In genomic region chr12:70579328-70579905, GRCm38 (mm10) we compare ENCODE assay signal across 15 mouse cellular contexts.
A peak's percentile ranks its signal among the peaks of the same experiment; 100 is the strongest.
DNase-seq lines count a peak whose midpoint lies in the region; ATAC-seq lines count a peak whose summit lies in the region.
"Had no signal": no experiment of that assay in that cellular context is flagged by ENCODE, and none has a peak within 500 bp of the region (broad histone marks: within the 10 kb centered on the region; RNA-seq: fewer than 3 reads in every experiment).

No protein-coding gene starts in this region.

- H3K4me3 ChIP-seq in heart, embryonic 11.5 days (ENCODE audit: low read depth, low read length): no peak overlapping the region
- no peak overlapping the region for H3K4me3 ChIP-seq in midbrain, embryonic 10.5 days
- H3K4me3 ChIP-seq in midbrain, embryonic 16.5 days (ENCODE audit: low read depth, low read length): no peak overlapping the region
- H3K4me3 ChIP-seq: embryonic facial prominence, embryonic 15.5 days; forebrain, embryonic 15.5 days; heart, embryonic 10.5 days; liver, embryonic 12.5 days had no signal

- no peak overlapping the region for H3K4me2 ChIP-seq in heart, embryonic 11.5 days
- no peak overlapping the region for H3K4me2 ChIP-seq in midbrain, embryonic 16.5 days (ENCODE audit: low read length)
- H3K4me2 ChIP-seq: embryonic facial prominence, embryonic 15.5 days; forebrain, embryonic 15.5 days; liver, embryonic 12.5 days had no signal

- H3K27ac ChIP-seq in heart, embryonic 11.5 days (ENCODE audit: low read depth, low read length): no peak overlapping the region
- H3K27ac ChIP-seq in midbrain, embryonic 10.5 days (replicated peaks): no peak overlapping the region
- no peak overlapping the region for H3K27ac ChIP-seq in midbrain, embryonic 16.5 days (ENCODE audit: low read length)
- H3K27ac ChIP-seq: embryonic facial prominence, embryonic 15.5 days; forebrain, embryonic 15.5 days; heart, embryonic 10.5 days; liver, embryonic 12.5 days had no signal

- peaks cover 3% of the 10 kb centered on the region; the same call in 1 of the 2 replicates for H3K9me3 ChIP-seq in heart, embryonic 11.5 days (replicated peaks; ENCODE audit: control insufficient read depth, low read length)
- H3K9me3 ChIP-seq in midbrain, embryonic 10.5 days (replicated peaks): peaks cover 6% of the 10 kb centered on the region; the same call in 1 of the 2 replicates
- no peaks in the 10 kb centered on the region for H3K9me3 ChIP-seq in midbrain, embryonic 16.5 days (replicated peaks; ENCODE audit: control insufficient read depth, low read length, poor library complexity, severe bottlenecking)
- H3K9me3 ChIP-seq: embryonic facial prominence, embryonic 15.5 days; liver, embryonic 12.5 days had no signal

- H3K36me3 ChIP-seq in heart, embryonic 11.5 days (ENCODE audit: control insufficient read depth, insufficient read depth, low read length): no peaks in the 10 kb centered on the region
- no peaks in the 10 kb centered on the region for H3K36me3 ChIP-seq in midbrain, embryonic 10.5 days
- no peaks in the 10 kb centered on the region for H3K36me3 ChIP-seq in midbrain, embryonic 16.5 days (ENCODE audit: control insufficient read depth, insufficient read depth, low read length)
- H3K36me3 ChIP-seq: embryonic facial prominence, embryonic 15.5 days; forebrain, embryonic 15.5 days; liver, embryonic 12.5 days had no signal

- ATAC-seq in heart, embryonic 11.5 days (replicated peaks; ENCODE audit: insufficient number of reproducible peaks, low FRiP score, low TSS enrichment): no peak
- ATAC-seq in midbrain, embryonic 16.5 days: no peak
- ATAC-seq in erythroid progenitor cell, adult 5-6 weeks (replicated peaks; ENCODE audit: low FRiP score, poor library complexity, severe bottlenecking): no peak
- ATAC-seq: forebrain, embryonic 15.5 days; liver, embryonic 12.5 days had no signal

- peak; percentile 93 for DNase-seq in heart, adult 11 months
- DNase-seq in midbrain, embryonic 10.5 days (ENCODE audit: low spot score): peak; percentile 16
- peak; percentile 91 for DNase-seq in cerebellum, adult 9-10 months
- DNase-seq in skeletal muscle tissue, adult 2 months (ENCODE audit: low read depth, low spot score): peak; percentile 85
- no peak for DNase-seq in T-cell, adult 2 months (ENCODE audit: low spot score)
- DNase-seq: kidney, postnatal 10 days; right cerebral cortex, postnatal 4 days; thymus, adult 2 months had no signal

- no peak overlapping the region for H3K9ac ChIP-seq in heart, embryonic 11.5 days (ENCODE audit: low read depth, low read length)
- H3K9ac ChIP-seq in midbrain, embryonic 16.5 days (ENCODE audit: low read depth, low read length): no peak overlapping the region
- H3K9ac ChIP-seq: embryonic facial prominence, embryonic 15.5 days; forebrain, embryonic 15.5 days; liver, embryonic 12.5 days had no signal

- H3K4me1 ChIP-seq in heart, embryonic 11.5 days (ENCODE audit: control insufficient read depth, insufficient read depth, low read length): no peaks in the 10 kb centered on the region
- H3K4me1 ChIP-seq in midbrain, embryonic 10.5 days: peaks cover 24% of the 10 kb centered on the region
- no peaks in the 10 kb centered on the region for H3K4me1 ChIP-seq in midbrain, embryonic 16.5 days (ENCODE audit: control insufficient read depth, insufficient read depth, low read length)
- H3K4me1 ChIP-seq: forebrain, embryonic 15.5 days; liver, embryonic 12.5 days had no signal

- WGBS in heart, embryonic 11.5 days (ENCODE audit: insufficient replicate concordance): 77% methylated on average over 8 of the region's 8 CpGs
- WGBS in midbrain, embryonic 10.5 days: 67% methylated on average over 8 of the region's 8 CpGs
- 58% methylated on average over 8 of the region's 8 CpGs for WGBS in midbrain, embryonic 16.5 days

- H3K27me3 ChIP-seq in heart, embryonic 11.5 days (ENCODE audit: control insufficient read depth, insufficient read depth, low read length): no peaks in the 10 kb centered on the region
- no peaks in the 10 kb centered on the region for H3K27me3 ChIP-seq in midbrain, embryonic 10.5 days (ENCODE audit: low read depth, poor library complexity, severe bottlenecking)
- H3K27me3 ChIP-seq in midbrain, embryonic 16.5 days (ENCODE audit: control insufficient read depth, insufficient read depth, low read depth, low read length): no peaks in the 10 kb centered on the region
- H3K27me3 ChIP-seq: embryonic facial prominence, embryonic 15.5 days; forebrain, embryonic 15.5 days; liver, embryonic 12.5 days had no signal
